Mouse (Mus musculus): ENCODE measurements at regions not wholly inside any gene's neighbourhood (a gene's known extent, or its start where the extent isn't known, plus 50 kb on each side); places are given as distances from the start of the nearest gene placed in this dataset.

- TF ChIP-seq CTCF (IDR thresholded peaks at IDR 0.05; ENCODE audit: low read depth) (no peak), EP300 (IDR thresholded peaks at IDR 0.05; ENCODE audit: low read depth) (no peak)
These were observed 54.8 kb upstream of the Col13a1 start for GRCm38 (mm10) chr10:62033748-62034147.

All from heart, postnatal 0 days (tissue).